Mouse (Mus musculus) stomach, postnatal 0 days (tissue): Measurements from ENCODE around the gene Tubgcp6. TPM values are rescaled to one million over a fixed set of nuclear protein-coding genes. Genes with fewer than 3 reads are reported as not detected.

Experiments used
- ATAC-seq: fragments of 200-750 bp; cut with Nextera tagmentation; 2 replicates; pipeline ENCODE4 v1.8.0; 2017; ENCODE audit not compliant: low FRiP score, low TSS enrichment
- DNase-seq: peaks from one replicate; pipeline ENCODE4 v3.0.0-alpha.2; 2016; ENCODE audit warnings: low spot score
- H3K27ac ChIP-seq: fragments of 300-500 bp; sonication (generic); replicated peaks from 2 replicates; pipeline ENCODE4 v1.5.1; 2014; ENCODE audit warnings: mild to moderate bottlenecking, control low read depth
- H3K27me3 ChIP-seq: fragments of 300-500 bp; sonication (generic); 2 replicates; pipeline ENCODE4 v1.6.1; 2014; ENCODE audit warnings: low read length; ENCODE audit not compliant: control insufficient read depth, insufficient read depth
- H3K36me3 ChIP-seq: fragments of 300-500 bp; sonication (generic); 2 replicates; pipeline ENCODE4 v1.6.1; 2014; ENCODE audit warnings: low read length, mixed read lengths; ENCODE audit not compliant: control insufficient read depth, insufficient read depth
- H3K4me1 ChIP-seq: fragments of 300-500 bp; sonication (generic); replicated peaks from 2 replicates; pipeline ENCODE4 v1.6.1; 2014; ENCODE audit warnings: antibody characterized with exemption; ENCODE audit not compliant: control insufficient read depth, insufficient read depth
- H3K4me2 ChIP-seq: fragments of 300-500 bp; sonication (generic); replicated peaks from 2 replicates; pipeline ENCODE4 v1.6.1; 2014; ENCODE audit warnings: low read depth, mild to moderate bottlenecking, control low read depth, moderate library complexity
- H3K4me3 ChIP-seq: fragments of 300-500 bp; sonication (generic); 2 replicates; pipeline ENCODE4 v1.5.1; 2014; ENCODE audit warnings: low read depth, low read length, control low read depth
- H3K9ac ChIP-seq: fragments of 300-500 bp; sonication (generic); 2 replicates; pipeline ENCODE4 v1.6.1; 2014; ENCODE audit warnings: mild to moderate bottlenecking, low read length, control low read depth, mixed read lengths
- H3K9me3 ChIP-seq: fragments of 300-500 bp; sonication (generic); 2 replicates; pipeline ENCODE4 v1.6.1; 2016; ENCODE audit warnings: low read length; ENCODE audit not compliant: control insufficient read depth
- CTCF ChIP-seq: IDR thresholded peaks from 2 replicates; pipeline ENCODE4 v1.5.1; 2016; ENCODE audit warnings: antibody characterized with exemption, low read depth, mild to moderate bottlenecking, moderate library complexity
- EP300 ChIP-seq: optimal IDR thresholded peaks from 2 replicates; pipeline ENCODE3; 2016; ENCODE audit warnings: antibody characterized with exemption
- WGBS: fragments of 180-500 bp; shearing (Covaris S2); extraction: QIAGEN DNeasy Blood & Tissue Kit; methylation state at CpG from one replicate; pipeline ENCODE4 v1.1.7; 2014; 5-methylcytosine and 5-hydroxymethylcytosine counted together
- polyA plus RNA-seq: library from polyadenylated mRNA; unstranded; fragments of >200 nt; fragmentation: Nextera tagmentation; extraction: Ambion mirVana; gene quantifications from 2 replicates; pipeline ENCODE4 v1.2.1, GENCODE M21; 2015

Gene Tubgcp6
- polyA plus RNA-seq, 1 experiment from 2014 or later = 4.0 TPM

DNA sequence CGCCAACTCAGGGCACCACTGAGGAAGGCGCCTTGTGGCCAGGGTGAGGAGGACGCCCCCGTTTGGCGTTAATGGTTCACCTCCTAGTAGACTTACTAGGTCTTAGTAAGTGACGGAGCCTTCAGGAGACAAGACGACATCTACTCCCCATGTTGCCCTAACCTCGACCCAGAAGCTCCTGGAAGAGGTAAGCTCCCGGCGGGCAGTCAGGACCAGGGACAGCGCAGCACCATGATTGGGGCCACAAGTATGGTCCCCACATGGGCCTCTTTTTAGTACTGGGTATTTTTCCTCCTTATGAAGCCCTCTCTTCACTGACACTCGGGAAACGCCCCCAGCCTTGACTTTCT, 27.1 kb upstream of the Tubgcp6 start:
- 5% methylated on average over 13 of the region's 13 CpGs for WGBS

DNA sequence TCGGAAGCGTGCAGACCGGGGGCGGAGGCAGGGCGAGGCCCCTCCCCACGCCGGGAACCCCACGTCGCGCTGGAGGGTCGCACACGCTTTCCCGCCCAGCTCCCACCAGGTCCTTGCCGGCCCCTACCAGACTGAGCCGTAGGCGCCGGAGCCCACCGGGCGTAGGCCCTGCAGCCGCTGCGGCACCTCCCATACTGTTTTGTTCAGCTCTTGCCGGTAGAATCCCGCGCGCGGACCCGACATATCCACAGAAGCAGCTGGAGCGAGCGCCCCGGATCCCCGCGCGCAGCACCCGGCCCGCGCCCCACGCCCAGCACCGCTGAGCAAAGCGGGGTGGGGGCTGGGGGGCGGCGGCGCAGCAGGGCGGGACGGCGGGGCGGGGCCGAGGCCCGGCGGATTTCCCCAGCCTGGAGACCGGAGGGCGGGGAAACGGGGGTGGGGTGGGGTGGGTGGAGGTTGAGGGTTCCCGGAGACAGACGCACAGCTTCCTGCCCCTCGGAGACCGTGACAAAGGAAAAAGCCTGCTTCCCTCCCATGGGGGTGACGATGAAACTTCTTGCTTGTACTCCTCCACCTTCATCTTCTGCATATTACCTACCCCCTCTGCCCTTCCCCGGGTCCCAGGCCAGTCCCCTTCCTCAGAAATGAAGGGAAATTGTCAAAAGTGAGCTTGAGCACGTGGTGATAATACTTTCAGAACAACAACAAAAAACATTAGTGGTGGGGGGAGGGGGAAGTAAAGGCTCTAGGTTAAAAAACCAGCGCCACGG, 26.5 kb upstream of the Tubgcp6 start, which contains the start of gene Mapk11:
Gene Mapk11, minus strand, starts transcription at position 358 of the 770 bp plus-strand sequence.
- H3K4me3 ChIP-seq = peak within 1 kb of the TSS; percentile 62
- H3K36me3 ChIP-seq = no peaks in the 10 kb centered on the region
- WGBS = 2% methylated on average over 57 of the region's 61 CpGs
- DNase-seq (peak; percentile 42), ATAC-seq (peak; percentile 19; the same call in 1 of the 2 replicates)
- H3K4me1 ChIP-seq = peaks cover 5% of the 10 kb centered on the region
- TF ChIP-seq CTCF (no peak), EP300 (no peak)
- no peaks in the 10 kb centered on the region for H3K9me3 ChIP-seq
- H3K9ac ChIP-seq = peak within 1 kb of the TSS; percentile 55; the same call in 1 of the 2 replicates
- H3K27me3 ChIP-seq = no peaks in the 10 kb centered on the region; the same call in 1 of the 2 replicates
- H3K27ac ChIP-seq = no peak within 1 kb of the TSS
- peak within 1 kb of the TSS; percentile 96 for H3K4me2 ChIP-seq

More for the DNA sequence above, 27.1 kb upstream of the Tubgcp6 start:
- DNase-seq (peak; percentile 67), ATAC-seq (no peak)
- Histone ChIP-seq H3K27ac (no peak overlapping the region), H3K36me3 (no peaks in the 10 kb centered on the region), H3K4me1 (peaks cover 5% of the 10 kb centered on the region), H3K9me3 (no peaks in the 10 kb centered on the region), H3K27me3 (no peaks in the 10 kb centered on the region; the same call in 1 of the 2 replicates), H3K9ac (no peak overlapping the region), H3K4me2 (peak overlapping the region; percentile 96), H3K4me3 (peak overlapping the region; percentile 62)
- TF ChIP-seq CTCF (no peak; the same call in 1 of the 2 replicates), EP300 (no peak)

DNA sequence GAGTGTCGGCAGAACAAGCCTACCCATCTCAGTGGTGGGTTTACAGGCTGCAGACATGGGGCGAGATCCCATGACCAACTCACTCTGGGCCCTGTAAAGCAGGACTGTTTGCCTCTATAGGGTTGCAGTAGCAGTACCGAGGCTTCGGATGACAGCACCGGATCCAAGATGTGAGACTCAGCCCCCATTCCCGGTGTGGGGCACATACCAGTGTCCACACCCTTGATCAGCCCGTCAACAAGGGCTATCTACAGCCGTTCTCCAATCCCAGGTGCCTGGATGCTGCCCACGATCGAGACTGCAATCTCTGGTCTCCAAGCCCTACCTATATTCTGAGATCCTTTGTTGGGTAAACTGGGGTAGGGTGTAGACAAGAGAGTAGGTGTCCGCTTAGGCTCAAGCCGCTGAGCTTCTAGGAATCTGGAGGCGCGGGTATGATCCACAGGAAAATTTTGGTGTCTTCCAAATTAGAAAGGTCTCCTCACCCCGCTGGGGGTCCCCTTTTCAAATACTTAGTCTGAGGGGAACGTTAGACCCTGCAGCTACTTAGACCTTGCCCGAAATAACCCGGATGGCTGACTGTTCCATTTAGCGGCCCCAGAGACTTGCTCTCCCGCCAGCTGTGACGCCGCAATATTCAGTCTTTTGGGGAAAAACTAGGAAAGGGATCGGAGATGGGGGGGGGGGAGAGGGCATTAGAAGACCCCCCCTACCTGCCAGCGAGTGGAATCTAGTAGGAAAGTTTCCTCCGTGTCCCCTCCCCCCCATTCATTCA, 25.8 kb upstream of the Tubgcp6 start:
- H3K9me3 ChIP-seq = no peaks in the 10 kb centered on the region
- no peaks in the 10 kb centered on the region for H3K36me3 ChIP-seq
- ATAC-seq (no peak), DNase-seq (no peak)
- TF ChIP-seq EP300 (no peak), CTCF (no peak)
- H3K4me1 ChIP-seq = peaks cover 5% of the 10 kb centered on the region
- H3K27ac ChIP-seq = no peak overlapping the region
- H3K9ac ChIP-seq = peak overlapping the region; percentile 55; the same call in 1 of the 2 replicates
- 6% methylated on average over 25 of the region's 25 CpGs for WGBS
- H3K4me2 ChIP-seq = peak overlapping the region; percentile 96
- H3K4me3 ChIP-seq = peak overlapping the region; percentile 62
- H3K27me3 ChIP-seq = no peaks in the 10 kb centered on the region; the same call in 1 of the 2 replicates

- ATAC-seq = no peak
- Histone ChIP-seq H3K9me3 (no peaks in the 10 kb centered on the region), H3K4me3 (no peak overlapping the region)
Observed at GRCm38 (mm10) chr15:89147895-89148294, 25.0 kb upstream of the Tubgcp6 start.

DNA sequence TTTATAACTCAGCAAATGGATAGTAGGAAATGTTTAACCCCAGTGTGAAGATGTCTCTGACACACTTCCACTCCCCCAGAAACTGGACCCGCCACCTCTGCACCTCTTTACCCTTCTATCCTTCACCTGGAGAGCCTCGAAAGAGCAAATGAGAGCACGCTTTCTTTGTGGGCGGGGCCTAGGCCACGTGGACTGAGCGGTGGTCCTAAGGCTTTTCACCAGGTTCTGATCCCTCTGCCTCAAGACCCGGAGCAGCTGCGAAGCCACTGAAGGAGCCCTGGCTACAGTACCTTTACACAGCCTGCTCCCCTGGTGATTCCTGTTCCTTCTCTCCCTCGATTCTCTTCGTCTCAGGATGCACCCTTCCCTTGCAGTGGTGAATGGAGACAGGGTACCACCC, 24.5 kb upstream of the Tubgcp6 start:
- ATAC-seq (no peak), DNase-seq (no peak)
- Histone ChIP-seq H3K27ac (no peak overlapping the region), H3K36me3 (no peaks in the 10 kb centered on the region), H3K4me2 (no peak overlapping the region), H3K9ac (no peak overlapping the region), H3K27me3 (no peaks in the 10 kb centered on the region; the same call in 1 of the 2 replicates), H3K4me1 (peaks cover 5% of the 10 kb centered on the region), H3K9me3 (no peaks in the 10 kb centered on the region), H3K4me3 (no peak overlapping the region)
- WGBS = 21% methylated on average over 10 of the region's 10 CpGs
- TF ChIP-seq CTCF (no peak), EP300 (no peak)

More at GRCm38 (mm10) chr15:89147895-89148294, 25.0 kb upstream of the Tubgcp6 start:
- H3K27me3 ChIP-seq = no peaks in the 10 kb centered on the region; the same call in 1 of the 2 replicates
- 66% methylated on average over 4 of the region's 4 CpGs for WGBS
- H3K9ac ChIP-seq = no peak overlapping the region
- TF ChIP-seq EP300 (no peak), CTCF (no peak)
- H3K36me3 ChIP-seq = no peaks in the 10 kb centered on the region
- H3K4me1 ChIP-seq = peaks cover 5% of the 10 kb centered on the region
- no peak overlapping the region for H3K4me2 ChIP-seq
- no peak for DNase-seq
- no peak overlapping the region for H3K27ac ChIP-seq
